ENCODE assay signal across 8 mouse cellular contexts in genomic region chr7:80992631-80992979, GRCm38 (mm10). TPM values are rescaled to one million over a fixed set of nuclear protein-coding genes. Genes with fewer than 3 reads are reported as not detected.
DNase-seq lines count a peak whose midpoint lies in the region; ATAC-seq and TF ChIP-seq lines count a peak whose summit lies in the region.

No protein-coding gene starts in this region.

- WGBS in heart, adult 2 months, result under 1% methylated on average over 12 of the region's 12 CpGs
- 2% methylated on average over 12 of the region's 12 CpGs for WGBS in hindbrain, embryonic 13.5 days
- WGBS in limb, embryonic 15.5 days, result under 1% methylated on average over 12 of the region's 12 CpGs

- no peak for ATAC-seq in G1E (ENCODE audit: extremely low read depth, insufficient number of reproducible peaks, low FRiP score, poor library complexity, severe bottlenecking)
- peak; percentile 1; the same call in 1 of the 2 replicates for ATAC-seq in erythroblast, adult 5-6 weeks (replicated peaks; ENCODE audit: low FRiP score, poor library complexity, severe bottlenecking)
- no peak for ATAC-seq in hindbrain, embryonic 13.5 days (ENCODE audit: low FRiP score)
- no peak for ATAC-seq in limb, embryonic 15.5 days (ENCODE audit: insufficient number of reproducible peaks, low FRiP score, low TSS enrichment, low read depth)

- peaks cover 15% of the 10 kb centered on the region for H3K36me3 ChIP-seq in heart, adult 2 months (ENCODE audit: control insufficient read depth, insufficient read depth, low read length)
- peaks cover 16% of the 10 kb centered on the region for H3K36me3 ChIP-seq in G1E (replicated peaks)
- no peaks in the 10 kb centered on the region for H3K36me3 ChIP-seq in hindbrain, embryonic 13.5 days
- H3K36me3 ChIP-seq in limb, embryonic 15.5 days, result peaks cover 3% of the 10 kb centered on the region; the same call in 1 of the 2 replicates

- no peaks in the 10 kb centered on the region for H3K9me3 ChIP-seq in G1E (replicated peaks)
- H3K9me3 ChIP-seq in hindbrain, embryonic 13.5 days, result no peaks in the 10 kb centered on the region
- no peaks in the 10 kb centered on the region for H3K9me3 ChIP-seq in limb, embryonic 15.5 days

- no peak for DNase-seq in heart, adult 2 months
- no peak for DNase-seq in heart, postnatal 36 days
- no peak for DNase-seq in G1E (ENCODE audit: low spot score)
- peak; percentile 14 for DNase-seq in ovary, postnatal 10 days (ENCODE audit: low spot score)
- DNase-seq in retina, postnatal 1 day, result no peak

- intact Hi-C loops in heart, adult 2 months (cut with DNase I), result loop anchor here (2.0 to 5.0 kb wide), 6 partner anchors 46 to 220 kb away; partner anchors contain the start of genes Pde8a, Sec11a, Wdr73 and Zscan2
- intact Hi-C loops in heart, postnatal 36 days (cut with DNase I), result loop anchor here (2.0 to 5.0 kb wide), 3 partner anchors 46 to 145 kb away; partner anchors contain the start of genes Sec11a and Wdr73

- no peak for TF ChIP-seq EP300 in heart, adult 2 months (IDR thresholded peaks at IDR 0.05; ENCODE audit: insufficient read depth, low read depth, low read length)

- TF ChIP-seq POLR2A in heart, adult 2 months (IDR thresholded peaks at IDR 0.05; ENCODE audit: insufficient read depth, low read depth, low read length), result no peak

- no peak for TF ChIP-seq CTCF in heart, adult 2 months (IDR thresholded peaks at IDR 0.05)
- TF ChIP-seq CTCF in G1E (IDR thresholded peaks at IDR 0.05; ENCODE audit: low read depth, low read length), result no peak

- peak overlapping the region; percentile 92 for H3K4me2 ChIP-seq in hindbrain, embryonic 13.5 days
- H3K4me2 ChIP-seq in limb, embryonic 15.5 days, result peak overlapping the region; percentile 73

- H3K27ac ChIP-seq in heart, adult 2 months, result peak overlapping the region; percentile 98
- H3K27ac ChIP-seq in hindbrain, embryonic 13.5 days, result peak overlapping the region; percentile 97
- peak overlapping the region; percentile 92 for H3K27ac ChIP-seq in limb, embryonic 15.5 days

- peaks cover 3% of the 10 kb centered on the region for H3K4me1 ChIP-seq in heart, adult 2 months (ENCODE audit: control insufficient read depth, insufficient read depth, low read length)
- peaks cover 69% of the 10 kb centered on the region for H3K4me1 ChIP-seq in G1E (ENCODE audit: insufficient read depth, low read depth, low read length)
- H3K4me1 ChIP-seq in hindbrain, embryonic 13.5 days (replicated peaks), result peaks cover 39% of the 10 kb centered on the region
- peaks cover 30% of the 10 kb centered on the region for H3K4me1 ChIP-seq in limb, embryonic 15.5 days

- H3K79me2 ChIP-seq in heart, adult 2 months (replicated peaks; ENCODE audit: control insufficient read depth, insufficient read depth, low read length), result no peaks in the 10 kb centered on the region

- H3K9ac ChIP-seq in heart, adult 2 months (ENCODE audit: low read depth, low read length), result peak overlapping the region; percentile 94
- peak overlapping the region; percentile 97 for H3K9ac ChIP-seq in hindbrain, embryonic 13.5 days
- peak overlapping the region; percentile 91 for H3K9ac ChIP-seq in limb, embryonic 15.5 days

- no peaks in the 10 kb centered on the region for H3K27me3 ChIP-seq in heart, adult 2 months (ENCODE audit: control insufficient read depth, insufficient read depth, low read length)
- no peaks in the 10 kb centered on the region for H3K27me3 ChIP-seq in G1E (ENCODE audit: insufficient read depth, low read length)
- no peaks in the 10 kb centered on the region for H3K27me3 ChIP-seq in hindbrain, embryonic 13.5 days
- H3K27me3 ChIP-seq in limb, embryonic 15.5 days, result no peaks in the 10 kb centered on the region

- peak overlapping the region; percentile 89 for H3K4me3 ChIP-seq in heart, adult 2 months
- peak overlapping the region; percentile 90 for H3K4me3 ChIP-seq in G1E (ENCODE audit: low read depth, low read length)
- peak overlapping the region; percentile 86 for H3K4me3 ChIP-seq in hindbrain, embryonic 13.5 days
- H3K4me3 ChIP-seq in limb, embryonic 15.5 days, result peak overlapping the region; percentile 95

RNA-seq across cellular contexts. Expression of gene Zfp592, which starts 0.9 kb away (rescaled TPM):
- total RNA-seq in heart, adult 2 months (2021), result 10 to 100 TPM; 16.1 to 17.1 TPM
- polyA plus RNA-seq in heart, adult 2 months (2012; rRNA removed), result 10.6 and 11.0 TPM in 2 replicates
- 10 to 100 TPM; 14.3 to 16.4 TPM for total RNA-seq in heart, postnatal 36 days (2021)
- total RNA-seq in G1E (2014; fragmentation: Nextera tagmentation) (72.4 and 79.7 TPM in 2 replicates), G1E (2017) (25.6 and 30.3 TPM in 2 replicates)
- polyA plus RNA-seq in G1E (2012), result 60.5 and 70.4 TPM in 2 replicates
- 9.4 and 10.4 TPM in 2 replicates for total RNA-seq in erythroblast, adult 5-6 weeks (2015; ENCODE audit: low replicate concordance)
- total RNA-seq in erythroblast, adult 5-6 weeks (2017; ENCODE audit: low replicate concordance), result 13.8 and 17.7 TPM in 2 replicates
- 7.3 and 8.8 TPM in 2 replicates for polyA plus RNA-seq in hindbrain, embryonic 13.5 days (2015; fragmentation: Nextera tagmentation; extraction: Ambion mirVana)
- polyA plus RNA-seq in limb, embryonic 15.5 days (2015; fragmentation: Nextera tagmentation; extraction: Ambion mirVana), result 11.8 and 15.6 TPM in 2 replicates

RNA-seq across cellular contexts. Expression of gene Sec11a, which starts 45.0 kb away (rescaled TPM):
- total RNA-seq in heart, adult 2 months (2021), result 10 to 100 TPM; 41.6 to 43.4 TPM
- polyA plus RNA-seq in heart, adult 2 months (2012; rRNA removed), result 37.3 and 64.8 TPM in 2 replicates
- 10 to 100 TPM; 51.2 to 52.2 TPM for total RNA-seq in heart, postnatal 36 days (2021)
- total RNA-seq in G1E (2014; fragmentation: Nextera tagmentation) (177 and 221 TPM in 2 replicates), G1E (2017) (395 and 472 TPM in 2 replicates)
- polyA plus RNA-seq in G1E (2012), result 6.3 and 7.7 TPM in 2 replicates
- total RNA-seq in erythroblast, adult 5-6 weeks (2015; ENCODE audit: low replicate concordance), result 65.3 and 70.2 TPM in 2 replicates
- total RNA-seq in erythroblast, adult 5-6 weeks (2017; ENCODE audit: low replicate concordance), result 65.7 and 80.3 TPM in 2 replicates
- polyA plus RNA-seq in hindbrain, embryonic 13.5 days (2015; fragmentation: Nextera tagmentation; extraction: Ambion mirVana), result 174 and 177 TPM in 2 replicates
- polyA plus RNA-seq in limb, embryonic 15.5 days (2015; fragmentation: Nextera tagmentation; extraction: Ambion mirVana), result 219 and 230 TPM in 2 replicates
